Mouse (Mus musculus) kidney, postnatal 0 days (tissue): ENCODE results near the gene Slc9a9. TPM values are rescaled to one million over a fixed set of nuclear protein-coding genes. Genes with fewer than 3 reads are reported as not detected.

Source experiments
- ATAC-seq: fragments of 200-750 bp; cut with Nextera tagmentation; replicated peaks from 2 replicates; pipeline ENCODE4 v1.8.0; 2017; ENCODE audit warnings: low read depth, moderate number of reproducible peaks, moderate TSS enrichment, moderate library complexity; ENCODE audit not compliant: low FRiP score
- DNase-seq: peaks from one replicate; pipeline ENCODE4 v3.0.0-alpha.2; 2016; ENCODE audit warnings: low spot score
- H3K27ac ChIP-seq: fragments of 300-500 bp; sonication (generic); 2 replicates; pipeline ENCODE4 v1.5.1; 2014; ENCODE audit warnings: mild to moderate bottlenecking
- H3K27me3 ChIP-seq: fragments of 300-500 bp; sonication (generic); 2 replicates; pipeline ENCODE4 v1.6.1; 2014; ENCODE audit warnings: low read length, mixed read lengths; ENCODE audit not compliant: insufficient read depth
- H3K36me3 ChIP-seq: fragments of 300-500 bp; sonication (generic); 2 replicates; pipeline ENCODE4 v1.6.1; 2014; ENCODE audit warnings: low read length, mixed read lengths; ENCODE audit not compliant: insufficient read depth
- H3K4me1 ChIP-seq: fragments of 300-500 bp; sonication (generic); replicated peaks from 2 replicates; pipeline ENCODE4 v1.6.1; 2014; ENCODE audit warnings: antibody characterized with exemption, low read length, mixed read lengths; ENCODE audit not compliant: insufficient read depth
- H3K4me2 ChIP-seq: fragments of 300-500 bp; sonication (generic); 2 replicates; pipeline ENCODE4 v1.6.1; 2014; ENCODE audit warnings: mild to moderate bottlenecking, low read length, moderate library complexity, mixed read lengths
- H3K4me3 ChIP-seq: fragments of 300-500 bp; sonication (generic); replicated peaks from 2 replicates; pipeline ENCODE4 v1.5.1; 2014; ENCODE audit warnings: low read depth, low read length
- H3K9ac ChIP-seq: fragments of 300-500 bp; sonication (generic); 2 replicates; pipeline ENCODE4 v1.6.1; 2014; ENCODE audit warnings: low read depth, low read length
- H3K9me3 ChIP-seq: fragments of 300-500 bp; sonication (generic); replicated peaks from 2 replicates; pipeline ENCODE4 v1.6.1; 2016; ENCODE audit warnings: low read length, inconsistent platforms, mixed read lengths
- CTCF ChIP-seq: IDR thresholded peaks from 2 replicates; pipeline ENCODE4 v1.5.1; 2016; ENCODE audit warnings: antibody characterized with exemption, low read depth, mild to moderate bottlenecking, moderate library complexity
- WGBS: fragments of 180-500 bp; shearing (Covaris S2); extraction: QIAGEN DNeasy Blood & Tissue Kit; methylation state at CpG from one replicate; pipeline ENCODE4 v1.1.7; 2014; 5-methylcytosine and 5-hydroxymethylcytosine counted together
- polyA plus RNA-seq: library from polyadenylated mRNA; unstranded; fragments of >200 nt; fragmentation: Nextera tagmentation; extraction: Ambion mirVana; gene quantifications from 2 replicates; pipeline ENCODE4 v1.2.1, GENCODE M21; 2015

Gene Slc9a9
- polyA plus RNA-seq, 1 experiment from 2014 or later = 2.6 TPM

DNA sequence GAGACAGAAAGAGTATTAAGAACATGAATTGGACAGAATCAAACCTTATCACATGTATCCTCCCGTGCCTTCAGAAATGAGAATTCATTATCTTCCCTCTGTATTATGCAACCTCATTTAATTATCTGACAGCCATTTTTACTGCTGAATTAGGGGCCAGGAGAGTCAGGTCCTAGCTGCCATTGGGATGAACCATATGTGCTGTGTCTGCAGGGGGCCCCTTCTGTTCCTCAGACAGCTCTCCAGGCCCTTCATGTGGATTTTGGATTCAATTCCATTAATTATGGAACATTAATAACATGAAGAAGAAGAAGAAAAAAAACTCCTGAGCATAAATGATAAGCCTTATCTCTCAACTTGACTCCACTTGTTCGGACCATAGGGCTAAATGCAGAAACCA lies 559.4 kb downstream of the Slc9a9 start:
- no peak for TF ChIP-seq CTCF
- Histone ChIP-seq H3K4me2 (no peak overlapping the region), H3K4me3 (no peak overlapping the region), H3K36me3 (no peaks in the 10 kb centered on the region), H3K27ac (no peak overlapping the region), H3K4me1 (no peaks in the 10 kb centered on the region), H3K9ac (no peak overlapping the region), H3K9me3 (no peaks in the 10 kb centered on the region), H3K27me3 (no peaks in the 10 kb centered on the region)
- no peak for DNase-seq
- WGBS = 69% methylated on average over 2 of the region's 2 CpGs
- ATAC-seq = no peak

- Histone ChIP-seq H3K4me3 (no peak overlapping the region), H3K9ac (no peak overlapping the region), H3K27ac (no peak overlapping the region), H3K36me3 (no peaks in the 10 kb centered on the region), H3K4me1 (no peaks in the 10 kb centered on the region), H3K27me3 (no peaks in the 10 kb centered on the region), H3K9me3 (no peaks in the 10 kb centered on the region), H3K4me2 (no peak overlapping the region)
- no peak for ATAC-seq
- no peak for TF ChIP-seq CTCF
- DNase-seq = no peak
Observed at GRCm38 (mm10) chr9:95239900-95240299, 570.2 kb downstream of the Slc9a9 start.

GRCm38 (mm10) chr9:95242628-95243195 lies 573.0 kb downstream of the Slc9a9 start:
- ATAC-seq (no peak), DNase-seq (no peak)
- Histone ChIP-seq H3K9ac (no peak overlapping the region), H3K4me3 (no peak overlapping the region), H3K36me3 (no peaks in the 10 kb centered on the region), H3K4me2 (no peak overlapping the region), H3K4me1 (no peaks in the 10 kb centered on the region), H3K9me3 (no peaks in the 10 kb centered on the region), H3K27me3 (no peaks in the 10 kb centered on the region), H3K27ac (no peak overlapping the region)
- 93% methylated on average over 2 of the region's 2 CpGs for WGBS
- TF ChIP-seq CTCF = no peak

- Histone ChIP-seq H3K4me3 (no peak overlapping the region), H3K4me2 (no peak overlapping the region), H3K9ac (no peak overlapping the region), H3K27ac (no peak overlapping the region), H3K27me3 (no peaks in the 10 kb centered on the region), H3K9me3 (no peaks in the 10 kb centered on the region), H3K36me3 (no peaks in the 10 kb centered on the region), H3K4me1 (no peaks in the 10 kb centered on the region)
- no peak for TF ChIP-seq CTCF
- DNase-seq = no peak
- 86% methylated on average over 4 of the region's 4 CpGs for WGBS
- ATAC-seq = no peak
Observed at GRCm38 (mm10) chr9:95254162-95254561, 584.5 kb downstream of the Slc9a9 start.

DNA sequence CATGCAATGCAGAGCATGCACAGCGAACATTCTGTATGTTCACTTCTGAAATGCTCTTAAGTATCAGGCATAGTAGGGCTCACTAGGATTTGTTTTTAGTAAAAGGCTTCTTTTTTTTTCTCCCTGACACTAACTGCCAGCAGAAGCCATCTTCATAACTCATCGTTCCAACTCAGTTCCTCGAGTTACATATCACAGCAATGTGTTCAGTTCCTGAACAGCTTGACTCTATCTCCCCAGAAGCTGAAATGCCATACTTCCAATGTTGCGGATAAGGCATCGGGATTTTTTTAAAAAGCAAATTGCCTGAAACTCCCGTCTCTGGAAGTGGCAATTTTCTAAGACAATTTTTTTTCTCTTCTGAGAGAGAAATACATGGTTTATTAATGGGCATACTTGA lies 586.1 kb downstream of the Slc9a9 start:
- Histone ChIP-seq H3K27me3 (no peaks in the 10 kb centered on the region), H3K36me3 (no peaks in the 10 kb centered on the region), H3K4me3 (no peak overlapping the region), H3K9ac (no peak overlapping the region), H3K4me1 (no peaks in the 10 kb centered on the region), H3K9me3 (no peaks in the 10 kb centered on the region), H3K4me2 (no peak overlapping the region), H3K27ac (no peak overlapping the region)
- no peak for DNase-seq
- 69% methylated on average over 6 of the region's 6 CpGs for WGBS
- ATAC-seq = no peak
- no peak for TF ChIP-seq CTCF

GRCm38 (mm10) chr9:95256680-95257316 lies 587.1 kb downstream of the Slc9a9 start:
- Histone ChIP-seq H3K27ac (no peak overlapping the region), H3K9me3 (no peaks in the 10 kb centered on the region), H3K9ac (no peak overlapping the region), H3K36me3 (no peaks in the 10 kb centered on the region), H3K4me2 (no peak overlapping the region), H3K27me3 (no peaks in the 10 kb centered on the region), H3K4me3 (no peak overlapping the region), H3K4me1 (no peaks in the 10 kb centered on the region)
- DNase-seq = no peak
- no peak for TF ChIP-seq CTCF
- WGBS = 56% methylated on average over 21 of the region's 21 CpGs
- no peak for ATAC-seq

GRCm38 (mm10) chr9:95262851-95263250 lies 593.1 kb downstream of the Slc9a9 start:
- ATAC-seq (no peak), DNase-seq (no peak)
- no peak overlapping the region for H3K27ac ChIP-seq
- no peaks in the 10 kb centered on the region for H3K9me3 ChIP-seq
- no peaks in the 10 kb centered on the region for H3K27me3 ChIP-seq
- no peak overlapping the region for H3K4me2 ChIP-seq
- TF ChIP-seq CTCF = no peak
- H3K36me3 ChIP-seq = no peaks in the 10 kb centered on the region
- H3K4me3 ChIP-seq = no peak overlapping the region
- H3K4me1 ChIP-seq = no peaks in the 10 kb centered on the region
- H3K9ac ChIP-seq = no peak overlapping the region
- 64% methylated on average over 3 of the region's 3 CpGs for WGBS
